Mouse (Mus musculus) embryonic fibroblast, embryonic 13.5 days (primary cell): ENCODE data around the gene Samd1. TPM values are rescaled to one million over a fixed set of nuclear protein-coding genes. Genes with fewer than 3 reads are reported as not detected.

ENCODE experiments used
- H3K27ac ChIP-seq: 2 replicates; pipeline ENCODE4 v1.5.1; 2012; ENCODE audit warnings: low read length, control low read depth, inconsistent platforms; ENCODE audit not compliant: insufficient read depth
- H3K4me1 ChIP-seq: 2 replicates; pipeline ENCODE4 v1.6.1; 2011; ENCODE audit warnings: low read length; ENCODE audit not compliant: control insufficient read depth, insufficient read depth
- H3K4me3 ChIP-seq: 2 replicates; pipeline ENCODE4 v1.5.1; 2011; ENCODE audit warnings: mild to moderate bottlenecking, control low read depth, low read length; ENCODE audit not compliant: insufficient read depth
- CTCF ChIP-seq: IDR thresholded peaks from 2 replicates; pipeline ENCODE4 v1.5.1; 2011; ENCODE audit warnings: mild to moderate bottlenecking, control low read depth, low read length, moderate library complexity, borderline replicate concordance; ENCODE audit not compliant: insufficient read depth
- POLR2A ChIP-seq: IDR thresholded peaks from 2 replicates; pipeline ENCODE4 v1.6.1; 2011; ENCODE audit warnings: low read depth, mild to moderate bottlenecking, control low read depth, low read length, moderate library complexity
- polyA plus RNA-seq: library from polyadenylated mRNA; stranded (reverse); fragments of >200 nt; gene quantifications from 2 replicates; pipeline ENCODE4 v1.2.4, GENCODE M21; 2011; ENCODE audit warnings: low read depth; ENCODE audit not compliant: missing spikeins, insufficient read length

Samd1 gene
- polyA plus RNA-seq, 1 experiment, result 47.9 TPM

- TF ChIP-seq POLR2A, result no peak
- no peak for TF ChIP-seq CTCF
- H3K4me1 ChIP-seq, result peaks cover 1% of the 10 kb centered on the region; the same call in 1 of the 2 replicates
- no peak within 1 kb of the TSS for H3K4me3 ChIP-seq
- H3K27ac ChIP-seq, result no peak within 1 kb of the TSS
Measured at GRCm38 (mm10) chr8:84044900-84045299, 47.4 kb downstream of the Samd1 start, which contains the start of gene Rln3. TSS of gene Rln3 (minus strand) at chr8:84045000.

- TF ChIP-seq CTCF (no peak), POLR2A (no peak)
- no peak overlapping the region for H3K27ac ChIP-seq
Measured at GRCm38 (mm10) chr8:84046505-84046904, 49.0 kb downstream of the Samd1 start.

DNA sequence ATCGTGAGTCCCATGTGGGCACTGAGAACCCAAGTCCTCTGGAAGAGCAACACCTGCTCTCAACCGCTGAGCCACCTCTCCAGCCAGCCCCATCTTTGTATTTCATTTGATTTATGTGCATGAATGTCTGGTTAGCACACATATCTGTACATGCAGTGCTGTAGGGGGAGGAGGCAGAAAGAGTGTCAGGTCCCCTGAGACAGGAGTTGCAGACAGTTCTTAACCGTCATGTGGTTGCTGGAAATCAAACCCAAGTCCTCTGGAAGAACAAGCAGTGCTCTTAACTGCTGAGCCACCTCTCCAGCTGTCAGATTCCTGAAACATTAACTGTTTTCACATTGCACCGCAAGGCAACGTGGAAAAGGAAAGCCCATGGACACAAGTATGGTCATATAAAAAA, 50.7 kb downstream of the Samd1 start:
- TF ChIP-seq CTCF, result no peak
- no peak for TF ChIP-seq POLR2A
- Histone ChIP-seq H3K4me3 (no peak overlapping the region), H3K4me1 (no peaks in the 10 kb centered on the region), H3K27ac (no peak overlapping the region)

More at GRCm38 (mm10) chr8:84046505-84046904, 49.0 kb downstream of the Samd1 start:
- no peak overlapping the region for H3K4me3 ChIP-seq
- no peaks in the 10 kb centered on the region for H3K4me1 ChIP-seq

Other genes with a start within 250 kb of the Samd1 start
- gene Adgrl1, start 97.6 kb upstream of the Samd1 start, polyA plus RNA-seq, result 67.4 and 95.4 TPM in 2 replicates
- gene Gm10644, start 42.5 kb upstream of the Samd1 start, polyA plus RNA-seq, result not detected in 2 replicates
- gene Asf1b, start 42.2 kb upstream of the Samd1 start, polyA plus RNA-seq, result 16.6 and 17.2 TPM in 2 replicates
- 104 and 122 TPM in 2 replicates for gene Prkaca, start 24.7 kb upstream of the Samd1 start, polyA plus RNA-seq
- gene 1700067K01Rik, start 3.8 kb downstream of the Samd1 start, polyA plus RNA-seq, result not detected in 2 replicates
- not detected in 2 replicates for gene 2210011C24Rik, start 14.5 kb downstream of the Samd1 start, polyA plus RNA-seq
- 0.73 and 0.91 TPM in 2 replicates for gene Palm3, start 23.8 kb downstream of the Samd1 start, polyA plus RNA-seq
- 1.1 and 1.5 TPM in 2 replicates for gene Il27ra, start 44.9 kb downstream of the Samd1 start, polyA plus RNA-seq
- not detected in 2 replicates for gene Rln3, start 47.3 kb downstream of the Samd1 start, polyA plus RNA-seq
- gene Gm10643, start 67.5 kb downstream of the Samd1 start, polyA plus RNA-seq, result 1.7 and 2.0 TPM in 2 replicates
- gene Rfx1, start 69.2 kb downstream of the Samd1 start, polyA plus RNA-seq, result 11.5 and 12.6 TPM in 2 replicates
- 19.7 and 20.4 TPM in 2 replicates for gene Dcaf15, start 107.1 kb downstream of the Samd1 start, polyA plus RNA-seq
- 3.2 and 5.8 TPM in 2 replicates for gene Podnl1, start 128.3 kb downstream of the Samd1 start, polyA plus RNA-seq
- gene Cc2d1a, start 150.3 kb downstream of the Samd1 start, polyA plus RNA-seq, result 17.7 and 20.0 TPM in 2 replicates
- 0.48 and 0.95 TPM in 2 replicates for gene 4930432K21Rik, start 150.4 kb downstream of the Samd1 start, polyA plus RNA-seq
- not detected in 2 replicates for gene Nanos3, start 187.5 kb downstream of the Samd1 start, polyA plus RNA-seq
- gene Zswim4, start 239.4 kb downstream of the Samd1 start, polyA plus RNA-seq, result 7.3 and 10.9 TPM in 2 replicates